Mouse (Mus musculus) spleen, adult 2 months (tissue): ENCODE measurements around the gene Sorcs1. TPM values are rescaled to one million over a fixed set of nuclear protein-coding genes. Genes with fewer than 3 reads are reported as not detected.

Source experiments
- DNase-seq, 2 experiments: peaks; one replicate each; pipeline versions ENCODE4 v3.0.0 to v3.0.0-alpha.2; 2012 to 2021; ENCODE audit warnings: low spot score in 2 of 2, low read depth in 1 of 2
- H3K27ac ChIP-seq: fragments of 200-500 bp; 2 replicates; pipeline ENCODE4 v1.5.1; 2012; ENCODE audit warnings: low read length, inconsistent platforms; ENCODE audit not compliant: insufficient read depth
- H3K27me3 ChIP-seq: fragments of 200-500 bp; 2 replicates; pipeline ENCODE4 v1.6.1; 2012; ENCODE audit warnings: mild to moderate bottlenecking, moderate library complexity, low read length, inconsistent platforms; ENCODE audit not compliant: control insufficient read depth, insufficient read depth
- H3K36me3 ChIP-seq: fragments of 200-500 bp; 2 replicates; pipeline ENCODE4 v1.6.1; 2012; ENCODE audit warnings: mild to moderate bottlenecking, low read length, inconsistent platforms; ENCODE audit not compliant: control insufficient read depth, insufficient read depth
- H3K4me1 ChIP-seq: fragments of 200-500 bp; 2 replicates; pipeline ENCODE4 v1.6.1; 2011; ENCODE audit warnings: inconsistent platforms; ENCODE audit not compliant: control insufficient read depth, insufficient read depth, insufficient read length
- H3K4me3 ChIP-seq: fragments of 200-500 bp; 2 replicates; pipeline ENCODE4 v1.5.1; 2011; ENCODE audit warnings: mild to moderate bottlenecking, inconsistent platforms; ENCODE audit not compliant: insufficient read depth, insufficient read length; ENCODE audit errors: extremely low read depth
- CTCF ChIP-seq: fragments of 200-500 bp; IDR thresholded peaks from 2 replicates; pipeline ENCODE4 v1.5.1; 2011; ENCODE audit warnings: mild to moderate bottlenecking, inconsistent platforms; ENCODE audit not compliant: insufficient read depth, insufficient read length, insufficient replicate concordance; ENCODE audit errors: extremely low read depth
- POLR2A ChIP-seq: fragments of 200-500 bp; IDR thresholded peaks from 2 replicates; pipeline ENCODE4 v1.6.1; 2011; ENCODE audit warnings: low read depth, low read length, inconsistent platforms
- WGBS: fragments of 180-500 bp; shearing (Covaris S2); methylation state at CpG from one replicate; pipeline ENCODE4 v1.1.7; 2018; 5-methylcytosine and 5-hydroxymethylcytosine counted together
- polyA plus RNA-seq: library from polyadenylated mRNA; depleted of rRNA; stranded (reverse); fragments of >200 nt; gene quantifications from 2 replicates; pipeline ENCODE4 v1.2.3, GENCODE M21; 2012

The Sorcs1 gene
- polyA plus RNA-seq, 1 experiment, result 0.08 TPM

GRCm38 (mm10) chr19:50394101-50394500, 284.3 kb downstream of the Sorcs1 start:
- Histone ChIP-seq H3K36me3 (no peaks in the 10 kb centered on the region), H3K4me3 (no peak overlapping the region), H3K27me3 (no peaks in the 10 kb centered on the region), H3K4me1 (no peaks in the 10 kb centered on the region), H3K27ac (no peak overlapping the region)
- TF ChIP-seq POLR2A, result no peak
- TF ChIP-seq CTCF, result no peak
- whole genome bisulfite sequencing, result 88% methylated on average over 5 of the region's 5 CpGs
- no peak for DNase-seq

GRCm38 (mm10) chr19:50389925-50390552, 288.4 kb downstream of the Sorcs1 start:
- Histone ChIP-seq H3K27ac (no peak overlapping the region), H3K4me3 (no peak overlapping the region), H3K4me1 (no peaks in the 10 kb centered on the region), H3K27me3 (no peaks in the 10 kb centered on the region), H3K36me3 (no peaks in the 10 kb centered on the region; the same call in 1 of the 2 replicates)
- no peak for DNase-seq
- WGBS, result 83% methylated on average over 9 of the region's 9 CpGs
- TF ChIP-seq CTCF (no peak), POLR2A (no peak)

- H3K27me3 ChIP-seq, result no peaks in the 10 kb centered on the region
- H3K4me3 ChIP-seq, result no peak overlapping the region
- H3K36me3 ChIP-seq, result no peaks in the 10 kb centered on the region
- no peak overlapping the region for H3K27ac ChIP-seq
- WGBS, result 91% methylated on average over 5 of the region's 5 CpGs
- H3K4me1 ChIP-seq, result no peaks in the 10 kb centered on the region
- TF ChIP-seq CTCF, result no peak
- no peak for TF ChIP-seq POLR2A
- DNase-seq, result no peak
These were observed 299.5 kb downstream of the Sorcs1 start for GRCm38 (mm10) chr19:50378901-50379300.

- DNase-seq, result no peak
- Histone ChIP-seq H3K27me3 (no peaks in the 10 kb centered on the region), H3K4me1 (no peaks in the 10 kb centered on the region), H3K27ac (no peak overlapping the region), H3K4me3 (no peak overlapping the region), H3K36me3 (no peaks in the 10 kb centered on the region)
- WGBS, result 79% methylated on average over 10 of the region's 10 CpGs
- TF ChIP-seq CTCF (no peak), POLR2A (no peak)
These were observed 303.7 kb downstream of the Sorcs1 start for GRCm38 (mm10) chr19:50374751-50375150.

- no peak overlapping the region for H3K27ac ChIP-seq
- 76% methylated on average over 3 of the region's 3 CpGs for WGBS
- H3K4me1 ChIP-seq, result no peaks in the 10 kb centered on the region
- no peaks in the 10 kb centered on the region for H3K36me3 ChIP-seq
- DNase-seq, result no peak
- TF ChIP-seq POLR2A, result no peak
- no peak for TF ChIP-seq CTCF
- no peak overlapping the region for H3K4me3 ChIP-seq
- H3K27me3 ChIP-seq, result no peaks in the 10 kb centered on the region
These were observed 312.0 kb downstream of the Sorcs1 start for GRCm38 (mm10) chr19:50366446-50366845.

GRCm38 (mm10) chr19:50362655-50363500, 315.6 kb downstream of the Sorcs1 start:
- no peaks in the 10 kb centered on the region for H3K4me1 ChIP-seq

More at GRCm38 (mm10) chr19:50362655-50363500, 315.6 kb downstream of the Sorcs1 start:
- TF ChIP-seq POLR2A (no peak), CTCF (no peak)
- no peak overlapping the region for H3K4me3 ChIP-seq
- H3K27me3 ChIP-seq, result no peaks in the 10 kb centered on the region
- no peaks in the 10 kb centered on the region for H3K36me3 ChIP-seq
- no peak for DNase-seq
- H3K27ac ChIP-seq, result no peak overlapping the region
- WGBS, result 64% methylated on average over 9 of the region's 9 CpGs
